8 mouse cellular contexts compared by ENCODE assay signal in the genomic region with DNA sequence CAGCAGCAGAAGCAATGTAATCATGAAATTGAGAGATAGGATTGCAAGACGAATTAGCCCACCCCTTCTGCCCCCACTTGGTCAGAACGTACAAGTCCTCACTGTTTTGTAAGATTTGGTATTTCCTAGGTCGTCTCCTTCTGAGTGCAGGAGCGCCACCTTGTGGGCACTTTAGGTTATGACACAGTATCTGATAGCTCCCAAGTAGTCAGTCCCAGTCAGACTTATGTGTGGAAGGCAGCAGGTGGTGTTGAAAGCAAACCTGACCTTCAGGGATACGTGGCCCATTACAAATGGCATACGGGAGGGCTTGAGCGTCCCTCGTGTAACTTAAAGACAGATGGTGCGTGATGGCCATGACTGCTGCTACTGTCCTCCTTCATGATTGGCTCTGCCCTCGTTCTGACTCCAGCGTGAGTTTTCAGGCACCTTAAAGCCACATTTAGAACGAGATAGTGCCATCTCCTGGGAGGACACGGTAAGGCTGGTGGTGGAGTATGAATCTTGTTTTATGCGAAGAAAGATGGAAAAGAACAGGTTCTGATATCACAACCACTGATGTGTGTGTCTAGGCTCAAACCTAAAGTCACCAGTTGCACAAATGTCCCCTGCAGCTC. TPM values are rescaled to one million over a fixed set of nuclear protein-coding genes. Genes with fewer than 3 reads are reported as not detected.
DNase-seq lines count a peak whose midpoint lies in the region.

No protein-coding gene starts in this region.

- H3K36me3 ChIP-seq in megakaryocyte, embryonic 14.5 days (replicated peaks; ENCODE audit: low read length) = no peaks in the 10 kb centered on the region

- H3K9me3 ChIP-seq in megakaryocyte, embryonic 14.5 days = no peaks in the 10 kb centered on the region

- intact Hi-C loops in gastrocnemius, postnatal 14 days (cut with DNase I; ENCODE audit: low total_unique reads) = no loop called here

- H3K27me3 ChIP-seq in megakaryocyte, embryonic 14.5 days (replicated peaks) = peaks cover 29% of the 10 kb centered on the region

- DNase-seq in adipocyte (ENCODE audit: low spot score) = peak; percentile 95
- DNase-seq in embryo, embryonic 10 days (ENCODE audit: low spot score) = peak; percentile 89
- peak; percentile 78 for DNase-seq in gastrocnemius, postnatal 14 days
- peak; percentile 92 for DNase-seq in induced T-regulatory cell, adult 2 months (ENCODE audit: low read depth)
- peak; percentile 77 to 84 for DNase-seq in left cerebral cortex, adult 8-10 months (ENCODE audit: low spot score in 2 of 2)
- DNase-seq in right cerebral cortex, adult 2 months (ENCODE audit: low spot score in 2 of 2) = peak; percentile 95 to 97
- DNase-seq in urinary bladder, postnatal 10 days (ENCODE audit: low spot score) = peak; percentile 63

- H3K4me1 ChIP-seq in megakaryocyte, embryonic 14.5 days = peaks cover 21% of the 10 kb centered on the region

- peak overlapping the region; percentile 88 for H3K4me3 ChIP-seq in megakaryocyte, embryonic 14.5 days (replicated peaks)

RNA-seq across cellular contexts. Expression of gene Cyld, which starts 58.5 kb away (rescaled TPM):
- total RNA-seq in gastrocnemius, postnatal 14 days (2021) = 10 to 100 TPM; 10.4 to 11.7 TPM
- 100 to 1,000 TPM; 113 to 134 (median 127) TPM for total RNA-seq in left cerebral cortex, adult 8-10 months (2022)
- 0.54 TPM in 1 of 2 replicates, not detected in the other for polyA plus RNA-seq in megakaryocyte, embryonic 14.5 days (2012; ENCODE audit: insufficient read depth, low replicate concordance)

Comparison
In these comparisons a context has a peak if more than half of its experiments do, and no peak if none do; other contexts are left out.
1. Peak in every context shown above with its lines: DNase-seq and H3K4me3 ChIP-seq.
2. RNA of gene Cyld, which starts 58.5 kb away (total RNA-seq): 113 to 134 TPM in left cerebral cortex, adult 8-10 months; 10.4 to 11.7 TPM in gastrocnemius, postnatal 14 days; every median in the first group is over 4 times any median in the second.